Mouse (Mus musculus) heart, embryonic 16.5 days (tissue): Measurements from ENCODE around the gene Gsg1l. TPM values are rescaled to one million over a fixed set of nuclear protein-coding genes. Genes with fewer than 3 reads are reported as not detected.
A peak's percentile ranks its signal among the peaks of the same experiment; 100 is the strongest.

Source experiments
- ATAC-seq: fragments of 200-750 bp; cut with Nextera tagmentation; replicated peaks from 2 replicates; pipeline ENCODE4 v1.8.0; 2017; ENCODE audit warnings: moderate number of reproducible peaks; ENCODE audit not compliant: insufficient read depth, low FRiP score; ENCODE audit errors: extremely low read depth
- H3K27ac ChIP-seq: fragments of 300-500 bp; sonication (generic); 2 replicates; pipeline ENCODE4 v1.5.1; 2014; ENCODE audit warnings: mild to moderate bottlenecking, low read length, control low read depth, moderate library complexity
- H3K27me3 ChIP-seq: fragments of 300-500 bp; sonication (generic); 2 replicates; pipeline ENCODE4 v1.6.1; 2014; ENCODE audit warnings: low read length, mixed read lengths; ENCODE audit not compliant: control insufficient read depth, insufficient read depth
- H3K36me3 ChIP-seq: fragments of 300-500 bp; sonication (generic); 2 replicates; pipeline ENCODE4 v1.6.1; 2014; ENCODE audit not compliant: control insufficient read depth, insufficient read depth
- H3K4me1 ChIP-seq: fragments of 300-500 bp; sonication (generic); 2 replicates; pipeline ENCODE4 v1.6.1; 2014; ENCODE audit warnings: low read length, mixed read lengths; ENCODE audit not compliant: control insufficient read depth, insufficient read depth
- H3K4me2 ChIP-seq: fragments of 300-500 bp; sonication (generic); 2 replicates; pipeline ENCODE4 v1.6.1; 2014; ENCODE audit warnings: low read depth, mild to moderate bottlenecking, control low read depth, low read length
- H3K4me3 ChIP-seq: fragments of 300-500 bp; sonication (generic); 2 replicates; pipeline ENCODE4 v1.5.1; 2014; ENCODE audit warnings: mild to moderate bottlenecking, control low read depth, low read length
- H3K9ac ChIP-seq: fragments of 300-500 bp; sonication (generic); 2 replicates; pipeline ENCODE4 v1.6.1; 2014; ENCODE audit warnings: low read length, control low read depth
- H3K9me3 ChIP-seq: fragments of 300-500 bp; sonication (generic); replicated peaks from 2 replicates; pipeline ENCODE4 v1.6.1; 2016; ENCODE audit warnings: low read length; ENCODE audit not compliant: control insufficient read depth
- WGBS: fragments of 180-500 bp; shearing (Covaris S2); extraction: QIAGEN DNeasy Blood & Tissue Kit; methylation state at CpG from one replicate; pipeline ENCODE4 v1.1.7; 2014; 5-methylcytosine and 5-hydroxymethylcytosine counted together
- polyA plus RNA-seq: library from polyadenylated mRNA; unstranded; fragments of >200 nt; fragmentation: Nextera tagmentation; extraction: Ambion mirVana; gene quantifications from 2 replicates; pipeline ENCODE4 v1.2.1, GENCODE M21; 2015

Gene Gsg1l
- polyA plus RNA-seq, 1 experiment from 2014 or later: 7.5 TPM

GRCm38 (mm10) chr7:125972174-125972672 is 110.0 kb downstream of the Gsg1l start:
- Histone ChIP-seq H3K9ac (peak overlapping the region; percentile 48), H3K36me3 (no peaks in the 10 kb centered on the region), H3K9me3 (0 out of 2 replicates have a peak, but pooled peaks cover 3% of the 10 kb centered on the region), H3K27me3 (no peaks in the 10 kb centered on the region), H3K4me1 (peaks cover 28% of the 10 kb centered on the region), H3K4me3 (no peak overlapping the region), H3K27ac (peak overlapping the region; percentile 65), H3K4me2 (no peak overlapping the region)
- WGBS: 27% methylated on average over 7 of the region's 7 CpGs
- peak; percentile 77 for ATAC-seq

- Histone ChIP-seq H3K4me1 (peaks cover 32% of the 10 kb centered on the region), H3K4me3 (no peak overlapping the region), H3K4me2 (no peak overlapping the region), H3K27me3 (no peaks in the 10 kb centered on the region), H3K9ac (no peak overlapping the region), H3K36me3 (no peaks in the 10 kb centered on the region), H3K27ac (no peak overlapping the region), H3K9me3 (no peaks in the 10 kb centered on the region)
- WGBS: 36% methylated on average over 3 of the region's 3 CpGs
- no peak for ATAC-seq
Observed at GRCm38 (mm10) chr7:125969076-125969475, 113.1 kb downstream of the Gsg1l start.

GRCm38 (mm10) chr7:125966402-125967261 is 115.6 kb downstream of the Gsg1l start:
- Histone ChIP-seq H3K4me2 (no peak overlapping the region), H3K27ac (peak overlapping the region; percentile 11; the same call in 1 of the 2 replicates), H3K9me3 (no peaks in the 10 kb centered on the region), H3K9ac (no peak overlapping the region), H3K4me1 (peaks cover 15% of the 10 kb centered on the region; the same call in 1 of the 2 replicates), H3K36me3 (no peaks in the 10 kb centered on the region), H3K27me3 (no peaks in the 10 kb centered on the region), H3K4me3 (no peak overlapping the region)
- WGBS: 51% methylated on average over 16 of the region's 16 CpGs
- no peak for ATAC-seq

- Histone ChIP-seq H3K27me3 (no peaks in the 10 kb centered on the region), H3K9ac (no peak overlapping the region), H3K9me3 (no peaks in the 10 kb centered on the region), H3K4me2 (no peak overlapping the region), H3K36me3 (no peaks in the 10 kb centered on the region), H3K4me1 (peaks cover 12% of the 10 kb centered on the region; the same call in 1 of the 2 replicates), H3K27ac (no peak overlapping the region), H3K4me3 (no peak overlapping the region)
- WGBS: 71% methylated on average over 8 of the region's 8 CpGs
- ATAC-seq: no peak
Observed at GRCm38 (mm10) chr7:125964087-125964607, 118.1 kb downstream of the Gsg1l start.

- WGBS: 46% methylated on average over 16 of the region's 18 CpGs
- Histone ChIP-seq H3K4me3 (no peak overlapping the region), H3K9me3 (no peaks in the 10 kb centered on the region), H3K27me3 (0 out of 2 replicates have a peak, but pooled peaks cover 2% of the 10 kb centered on the region), H3K4me1 (0 out of 2 replicates have a peak, but pooled peaks cover 9% of the 10 kb centered on the region), H3K4me2 (no peak overlapping the region), H3K9ac (no peak overlapping the region), H3K36me3 (no peaks in the 10 kb centered on the region), H3K27ac (no peak overlapping the region)
- peak; percentile 68; the same call in 1 of the 2 replicates for ATAC-seq
Observed at GRCm38 (mm10) chr7:125959294-125960048, 122.7 kb downstream of the Gsg1l start.

- H3K36me3 ChIP-seq: no peaks in the 10 kb centered on the region
- H3K9me3 ChIP-seq: no peaks in the 10 kb centered on the region
- no peak overlapping the region for H3K4me3 ChIP-seq
- peaks cover 9% of the 10 kb centered on the region; the same call in 1 of the 2 replicates for H3K4me1 ChIP-seq
- H3K27me3 ChIP-seq: 0 out of 2 replicates have a peak, but pooled peaks cover 2% of the 10 kb centered on the region
- no peak overlapping the region for H3K4me2 ChIP-seq
- H3K27ac ChIP-seq: no peak overlapping the region
- WGBS: 85% methylated on average over 5 of the region's 5 CpGs
- no peak overlapping the region for H3K9ac ChIP-seq
- no peak for ATAC-seq
Observed at GRCm38 (mm10) chr7:125958856-125959255, 123.4 kb downstream of the Gsg1l start.

- Histone ChIP-seq H3K27me3 (0 out of 2 replicates have a peak, but pooled peaks cover 2% of the 10 kb centered on the region), H3K4me3 (no peak overlapping the region), H3K4me2 (no peak overlapping the region), H3K9ac (no peak overlapping the region), H3K9me3 (no peaks in the 10 kb centered on the region; the same call in 1 of the 2 replicates), H3K36me3 (no peaks in the 10 kb centered on the region), H3K4me1 (peaks cover 12% of the 10 kb centered on the region; the same call in 1 of the 2 replicates), H3K27ac (no peak overlapping the region)
- ATAC-seq: no peak
- WGBS: 82% methylated on average over 5 of the region's 5 CpGs
Observed at GRCm38 (mm10) chr7:125954994-125955393, 127.2 kb downstream of the Gsg1l start.

GRCm38 (mm10) chr7:125954356-125954878 is 127.8 kb downstream of the Gsg1l start:
- Histone ChIP-seq H3K4me3 (no peak overlapping the region), H3K27me3 (0 out of 2 replicates have a peak, but pooled peaks cover 2% of the 10 kb centered on the region), H3K4me1 (peaks cover 7% of the 10 kb centered on the region; the same call in 1 of the 2 replicates), H3K4me2 (no peak overlapping the region), H3K27ac (no peak overlapping the region), H3K9me3 (no peaks in the 10 kb centered on the region; the same call in 1 of the 2 replicates), H3K36me3 (no peaks in the 10 kb centered on the region), H3K9ac (no peak overlapping the region)
- ATAC-seq: no peak
- 88% methylated on average over 3 of the region's 3 CpGs for whole genome bisulfite sequencing
